Mouse (Mus musculus): Measurements from ENCODE around the gene Cabin1. TPM values are rescaled to one million over a fixed set of nuclear protein-coding genes. Genes with fewer than 3 reads are reported as not detected.

Gene Cabin1
- polyA plus RNA-seq, 1 experiment = 24.0 TPM

DNA sequence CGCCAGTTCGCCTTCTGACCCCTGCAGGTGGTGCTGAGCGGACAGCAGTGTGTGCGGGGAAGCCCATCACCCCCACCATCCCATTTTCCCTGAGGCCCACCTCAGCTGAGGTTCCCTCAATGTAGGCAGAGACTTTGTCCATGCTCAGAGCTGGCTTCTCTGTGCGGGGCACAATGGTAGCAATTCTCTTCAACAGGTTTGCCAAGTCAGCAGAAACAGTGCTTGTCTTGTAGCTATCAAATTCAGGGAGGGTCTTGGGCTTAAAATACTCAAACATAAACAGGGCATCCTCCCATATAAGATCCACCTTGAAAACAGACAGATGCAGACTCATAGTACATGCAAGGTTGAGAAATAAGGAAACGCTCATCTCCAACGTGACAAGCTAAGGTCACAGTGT lies 38.7 kb downstream of the Cabin1 start:
- Histone ChIP-seq H3ac (ENCODE audit: control insufficient read depth, insufficient read length) (no peak overlapping the region), H3K36me3 (ENCODE audit: control insufficient read depth, insufficient read depth) (peaks cover 56% of the 10 kb centered on the region), H3K4me3 (no peak overlapping the region), H3K4me2 (ENCODE audit: low read depth) (no peak overlapping the region), H3K27me3 (ENCODE audit: control insufficient read depth, insufficient read depth, insufficient read length) (no peaks in the 10 kb centered on the region), H3K79me2 (ENCODE audit: control insufficient read depth, insufficient read depth) (no peaks in the 10 kb centered on the region)
- no peak for TF ChIP-seq SRF (IDR thresholded peaks at IDR 0.05; ENCODE audit: control insufficient read depth, insufficient read length, low read depth)
- TF ChIP-seq POLR2A (IDR thresholded peaks at IDR 0.05; ENCODE audit: insufficient read length, low read depth) = no peak
- no peak for TF ChIP-seq REST (IDR thresholded peaks at IDR 0.05; ENCODE audit: insufficient read depth, insufficient read length)
- no peak for TF ChIP-seq MYOD1 (IDR thresholded peaks at IDR 0.05; ENCODE audit: control insufficient read depth in 1 of 3, insufficient read length in 2 of 3, low read depth in 2 of 3)
- no peak for TF ChIP-seq CEBPB (IDR thresholded peaks at IDR 0.05; ENCODE audit: insufficient read depth, poor library complexity, severe bottlenecking)
- TF ChIP-seq POLR2AphosphoS2 (IDR thresholded peaks at IDR 0.05; ENCODE audit: insufficient read length, low read depth) = no peak
- TF ChIP-seq MYOG (IDR thresholded peaks at IDR 0.05; ENCODE audit: control insufficient read depth in 1 of 3, insufficient read depth in 1 of 3, insufficient read length in 2 of 3, low read depth in 2 of 3) = no peak
- TF ChIP-seq MAX (IDR thresholded peaks at IDR 0.05; ENCODE audit: low read depth) = no peak
- TF ChIP-seq TCF3 (IDR thresholded peaks at IDR 0.05; ENCODE audit: insufficient read length, low read depth) = no peak
- no peak for TF ChIP-seq E2F4 (IDR thresholded peaks at IDR 0.05; ENCODE audit: insufficient read depth)
- no peak for TF ChIP-seq TCF12 (IDR thresholded peaks at IDR 0.05; ENCODE audit: insufficient read depth, poor library complexity, severe bottlenecking)
- no peak for TF ChIP-seq USF1 (IDR thresholded peaks at IDR 0.05; ENCODE audit: low read depth)

DNA sequence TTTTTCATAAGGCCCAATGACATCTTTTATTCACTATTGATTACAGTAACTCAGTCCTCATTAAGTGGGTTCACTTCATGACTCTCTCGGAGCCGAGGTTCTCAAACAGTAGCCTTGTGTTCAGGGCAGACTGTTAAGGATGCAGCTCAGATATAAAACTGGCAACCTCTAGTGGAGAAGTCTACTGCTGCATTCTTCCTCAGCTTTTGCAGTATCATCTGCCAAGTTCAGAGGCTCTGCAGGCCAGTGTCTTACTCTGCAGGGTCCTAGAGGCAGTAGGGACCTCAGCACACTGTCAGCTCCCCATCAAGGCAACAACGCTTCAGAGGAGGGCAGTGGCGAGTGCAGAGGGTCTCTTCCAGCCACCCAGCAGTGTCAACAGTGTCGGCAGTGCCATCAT lies 43.9 kb downstream of the Cabin1 start:
- Histone ChIP-seq H3K79me2 (ENCODE audit: control insufficient read depth, insufficient read depth) (no peaks in the 10 kb centered on the region), H3K27me3 (ENCODE audit: control insufficient read depth, insufficient read depth, insufficient read length) (no peaks in the 10 kb centered on the region), H3K36me3 (ENCODE audit: control insufficient read depth, insufficient read depth) (peaks cover 39% of the 10 kb centered on the region), H3K4me2 (ENCODE audit: low read depth) (no peak overlapping the region), H3ac (ENCODE audit: control insufficient read depth, insufficient read length) (no peak overlapping the region), H3K4me3 (no peak overlapping the region)
- TF ChIP-seq MYOG (IDR thresholded peaks at IDR 0.05; ENCODE audit: control insufficient read depth in 1 of 3, insufficient read depth in 1 of 3, insufficient read length in 2 of 3, low read depth in 2 of 3) = no peak
- TF ChIP-seq MAX (IDR thresholded peaks at IDR 0.05; ENCODE audit: low read depth) = no peak
- TF ChIP-seq POLR2AphosphoS2 (IDR thresholded peaks at IDR 0.05; ENCODE audit: insufficient read length, low read depth) = no peak
- TF ChIP-seq MYOD1 (IDR thresholded peaks at IDR 0.05; ENCODE audit: control insufficient read depth in 1 of 3, insufficient read length in 2 of 3, low read depth in 2 of 3) = no peak
- TF ChIP-seq E2F4 (IDR thresholded peaks at IDR 0.05; ENCODE audit: insufficient read depth) = no peak
- TF ChIP-seq TCF12 (IDR thresholded peaks at IDR 0.05; ENCODE audit: insufficient read depth, poor library complexity, severe bottlenecking) = no peak
- TF ChIP-seq USF1 (IDR thresholded peaks at IDR 0.05; ENCODE audit: low read depth) = no peak
- no peak for TF ChIP-seq CEBPB (IDR thresholded peaks at IDR 0.05; ENCODE audit: insufficient read depth, poor library complexity, severe bottlenecking)
- TF ChIP-seq REST (IDR thresholded peaks at IDR 0.05; ENCODE audit: insufficient read depth, insufficient read length) = no peak
- TF ChIP-seq POLR2A (IDR thresholded peaks at IDR 0.05; ENCODE audit: insufficient read length, low read depth) = no peak
- TF ChIP-seq SRF (IDR thresholded peaks at IDR 0.05; ENCODE audit: control insufficient read depth, insufficient read length, low read depth) = no peak
- TF ChIP-seq TCF3 (IDR thresholded peaks at IDR 0.05; ENCODE audit: insufficient read length, low read depth) = no peak

DNA sequence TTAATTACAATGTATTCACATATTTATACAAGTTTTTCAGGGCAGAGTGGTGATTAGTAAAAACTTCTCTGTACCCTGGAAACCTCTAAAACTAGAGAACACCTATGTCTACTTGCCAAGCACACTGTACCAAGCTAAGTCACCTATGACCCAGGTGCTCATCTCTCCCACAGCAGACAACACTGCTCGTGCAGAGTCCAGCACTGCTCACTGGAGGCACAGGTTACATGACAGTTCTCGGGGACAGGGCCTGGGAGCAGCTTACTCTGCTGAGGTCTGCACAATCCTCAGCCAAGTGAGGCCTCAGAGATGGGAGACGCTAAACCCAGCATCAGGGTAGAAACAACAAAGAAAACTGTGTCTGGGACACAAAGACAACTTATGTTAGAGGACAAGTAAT lies 49.3 kb downstream of the Cabin1 start:
- Histone ChIP-seq H3K36me3 (ENCODE audit: control insufficient read depth, insufficient read depth) (peaks cover 8% of the 10 kb centered on the region), H3ac (ENCODE audit: control insufficient read depth, insufficient read length) (no peak overlapping the region), H3K79me2 (ENCODE audit: control insufficient read depth, insufficient read depth) (no peaks in the 10 kb centered on the region), H3K27me3 (ENCODE audit: control insufficient read depth, insufficient read depth, insufficient read length) (no peaks in the 10 kb centered on the region), H3K4me2 (ENCODE audit: low read depth) (no peak overlapping the region), H3K4me3 (no peak overlapping the region)
- no peak for TF ChIP-seq REST (IDR thresholded peaks at IDR 0.05; ENCODE audit: insufficient read depth, insufficient read length)
- no peak for TF ChIP-seq SRF (IDR thresholded peaks at IDR 0.05; ENCODE audit: control insufficient read depth, insufficient read length, low read depth)
- no peak for TF ChIP-seq MYOD1 (IDR thresholded peaks at IDR 0.05; ENCODE audit: control insufficient read depth in 1 of 3, insufficient read length in 2 of 3, low read depth in 2 of 3)
- TF ChIP-seq TCF3 (IDR thresholded peaks at IDR 0.05; ENCODE audit: insufficient read length, low read depth) = no peak
- TF ChIP-seq TCF12 (IDR thresholded peaks at IDR 0.05; ENCODE audit: insufficient read depth, poor library complexity, severe bottlenecking) = no peak
- no peak for TF ChIP-seq MAX (IDR thresholded peaks at IDR 0.05; ENCODE audit: low read depth)
- no peak for TF ChIP-seq CEBPB (IDR thresholded peaks at IDR 0.05; ENCODE audit: insufficient read depth, poor library complexity, severe bottlenecking)
- no peak for TF ChIP-seq MYOG (IDR thresholded peaks at IDR 0.05; ENCODE audit: control insufficient read depth in 1 of 3, insufficient read depth in 1 of 3, insufficient read length in 2 of 3, low read depth in 2 of 3)
- no peak for TF ChIP-seq POLR2A (IDR thresholded peaks at IDR 0.05; ENCODE audit: insufficient read length, low read depth)
- TF ChIP-seq E2F4 (IDR thresholded peaks at IDR 0.05; ENCODE audit: insufficient read depth) = no peak
- TF ChIP-seq POLR2AphosphoS2 (IDR thresholded peaks at IDR 0.05; ENCODE audit: insufficient read length, low read depth) = no peak
- no peak for TF ChIP-seq USF1 (IDR thresholded peaks at IDR 0.05; ENCODE audit: low read depth)

DNA sequence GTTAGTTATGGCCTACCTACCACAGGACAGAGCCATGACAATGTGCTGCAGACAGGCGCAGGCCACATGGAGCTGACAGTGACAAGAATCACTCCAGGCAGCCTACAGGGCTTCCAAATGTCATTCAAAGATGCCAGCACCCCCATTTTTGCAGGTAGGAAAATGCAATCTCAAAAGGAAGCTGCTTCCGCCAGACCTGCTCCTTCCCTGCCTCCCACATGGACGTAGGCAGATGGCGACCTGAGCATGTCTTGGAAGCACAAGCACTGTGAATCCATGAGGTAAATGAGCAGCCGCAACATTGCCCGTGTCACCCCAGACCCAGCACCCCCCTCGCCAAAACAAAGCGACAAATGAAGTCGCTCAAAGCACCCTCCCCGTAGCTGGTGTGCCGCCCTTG lies 51.1 kb downstream of the Cabin1 start:
- Histone ChIP-seq H3K4me2 (ENCODE audit: low read depth) (no peak overlapping the region), H3ac (ENCODE audit: control insufficient read depth, insufficient read length) (no peak overlapping the region), H3K4me3 (no peak overlapping the region), H3K36me3 (ENCODE audit: control insufficient read depth, insufficient read depth) (peaks cover 8% of the 10 kb centered on the region), H3K27me3 (ENCODE audit: control insufficient read depth, insufficient read depth, insufficient read length) (no peaks in the 10 kb centered on the region), H3K79me2 (ENCODE audit: control insufficient read depth, insufficient read depth) (no peaks in the 10 kb centered on the region)
- TF ChIP-seq POLR2A (IDR thresholded peaks at IDR 0.05; ENCODE audit: insufficient read length, low read depth) (no peak), TCF3 (IDR thresholded peaks at IDR 0.05; ENCODE audit: insufficient read length, low read depth) (no peak), REST (IDR thresholded peaks at IDR 0.05; ENCODE audit: insufficient read depth, insufficient read length) (no peak), POLR2AphosphoS2 (IDR thresholded peaks at IDR 0.05; ENCODE audit: insufficient read length, low read depth) (no peak), CEBPB (IDR thresholded peaks at IDR 0.05; ENCODE audit: insufficient read depth, poor library complexity, severe bottlenecking) (no peak), MAX (IDR thresholded peaks at IDR 0.05; ENCODE audit: low read depth) (no peak), MYOD1 (IDR thresholded peaks at IDR 0.05; ENCODE audit: control insufficient read depth in 1 of 3, insufficient read length in 2 of 3, low read depth in 2 of 3) (no peak), TCF12 (IDR thresholded peaks at IDR 0.05; ENCODE audit: insufficient read depth, poor library complexity, severe bottlenecking) (no peak), MYOG (IDR thresholded peaks at IDR 0.05; ENCODE audit: control insufficient read depth in 1 of 3, insufficient read depth in 1 of 3, insufficient read length in 2 of 3, low read depth in 2 of 3) (no peak), SRF (IDR thresholded peaks at IDR 0.05; ENCODE audit: control insufficient read depth, insufficient read length, low read depth) (no peak), USF1 (IDR thresholded peaks at IDR 0.05; ENCODE audit: low read depth) (no peak), E2F4 (IDR thresholded peaks at IDR 0.05; ENCODE audit: insufficient read depth) (no peak)
